Mouse (Mus musculus) forebrain, embryonic 13.5 days (tissue): ENCODE measurements around the gene Zfp990. TPM values are rescaled to one million over a fixed set of nuclear protein-coding genes. Genes with fewer than 3 reads are reported as not detected.
"Not testable (repeated sequence)": the region's sequence is repeated elsewhere in the genome, so short reads cannot be mapped to it uniquely, and the experiment has no call there.

Experiments used
- ATAC-seq: fragments of 200-750 bp; cut with Nextera tagmentation; 2 replicates; pipeline ENCODE4 v1.8.0; 2017
- H3K27ac ChIP-seq: fragments of 300-500 bp; sonication (generic); 2 replicates; pipeline ENCODE4 v1.5.1; 2015; ENCODE audit warnings: inconsistent platforms, mild to moderate bottlenecking, moderate library complexity
- H3K27me3 ChIP-seq: fragments of 300-500 bp; sonication (generic); 2 replicates; pipeline ENCODE4 v1.6.1; 2015; ENCODE audit warnings: mild to moderate bottlenecking, inconsistent platforms
- H3K36me3 ChIP-seq: fragments of 300-500 bp; sonication (generic); 2 replicates; pipeline ENCODE4 v1.6.1; 2015; ENCODE audit warnings: mild to moderate bottlenecking, inconsistent platforms; ENCODE audit not compliant: poor library complexity, severe bottlenecking
- H3K4me1 ChIP-seq: fragments of 300-500 bp; sonication (generic); 2 replicates; pipeline ENCODE4 v1.6.1; 2015; ENCODE audit warnings: inconsistent platforms
- H3K4me2 ChIP-seq: fragments of 300-500 bp; sonication (generic); 2 replicates; pipeline ENCODE4 v1.6.1; 2015; ENCODE audit warnings: inconsistent platforms, mild to moderate bottlenecking, moderate library complexity
- H3K4me3 ChIP-seq: fragments of 300-500 bp; sonication (generic); 2 replicates; pipeline ENCODE4 v1.5.1; 2015; ENCODE audit warnings: mild to moderate bottlenecking, inconsistent platforms
- H3K9ac ChIP-seq: fragments of 300-500 bp; sonication (generic); 2 replicates; pipeline ENCODE4 v1.6.1; 2015; ENCODE audit warnings: mild to moderate bottlenecking, inconsistent platforms
- H3K9me3 ChIP-seq: fragments of 300-500 bp; sonication (generic); replicated peaks from 2 replicates; pipeline ENCODE4 v1.6.1; 2016; ENCODE audit warnings: inconsistent platforms
- WGBS: fragments of 180-500 bp; shearing (Covaris S2); methylation state at CpG from one replicate; pipeline ENCODE4 v1.1.7; 2015; 5-methylcytosine and 5-hydroxymethylcytosine counted together
- polyA plus RNA-seq: library from polyadenylated mRNA; unstranded; fragments of >200 nt; fragmentation: Nextera tagmentation; extraction: Ambion mirVana; gene quantifications from 2 replicates; pipeline ENCODE4 v1.2.1, GENCODE M21; 2015

Zfp990 gene
- polyA plus RNA-seq, 1 experiment from 2014 or later: not detected

- not testable (repeated sequence) for H3K9ac ChIP-seq, H3K27ac ChIP-seq, H3K27me3 ChIP-seq, H3K36me3 ChIP-seq, ATAC-seq, H3K4me1 ChIP-seq, H3K4me3 ChIP-seq, H3K4me2 ChIP-seq
- 70% methylated on average over 6 of the region's 6 CpGs for WGBS
- H3K9me3 ChIP-seq: peaks cover 55% of the 10 kb centered on the region
Observed at GRCm38 (mm10) chr4:145545734-145546349, 35.3 kb downstream of the Zfp990 start.

GRCm38 (mm10) chr4:145546477-145546876 lies 35.9 kb downstream of the Zfp990 start:
- not testable (repeated sequence) for H3K9ac ChIP-seq, H3K4me2 ChIP-seq, H3K4me1 ChIP-seq, H3K36me3 ChIP-seq, ATAC-seq, H3K27me3 ChIP-seq, H3K27ac ChIP-seq, H3K4me3 ChIP-seq
- peaks cover 54% of the 10 kb centered on the region for H3K9me3 ChIP-seq
- 88% methylated on average over 3 of the region's 3 CpGs for WGBS

- Histone ChIP-seq H3K4me3 (no peak overlapping the region), H3K27ac (no peak overlapping the region), H3K4me2 (no peak overlapping the region), H3K9ac (no peak overlapping the region), H3K9me3 (peaks cover 66% of the 10 kb centered on the region), H3K36me3 (no peaks in the 10 kb centered on the region), H3K27me3 (no peaks in the 10 kb centered on the region), H3K4me1 (no peaks in the 10 kb centered on the region)
- no peak for ATAC-seq
- 64% methylated on average over 1 of the region's 1 CpGs for WGBS
Observed at GRCm38 (mm10) chr4:145556680-145557079, 46.1 kb downstream of the Zfp990 start.

GRCm38 (mm10) chr4:145559505-145560099 lies 49.0 kb downstream of the Zfp990 start:
- Histone ChIP-seq H3K9ac (no peak overlapping the region), H3K4me2 (no peak overlapping the region), H3K4me1 (no peaks in the 10 kb centered on the region), H3K27me3 (no peaks in the 10 kb centered on the region), H3K4me3 (no peak overlapping the region), H3K27ac (no peak overlapping the region), H3K9me3 (peaks cover 58% of the 10 kb centered on the region), H3K36me3 (no peaks in the 10 kb centered on the region)
- 40% methylated on average over 3 of the region's 3 CpGs for WGBS
- ATAC-seq: no peak

GRCm38 (mm10) chr4:145564111-145564821 lies 53.7 kb downstream of the Zfp990 start:
- no peak for ATAC-seq
- no peak overlapping the region for H3K9ac ChIP-seq
- no peak overlapping the region for H3K4me2 ChIP-seq
- no peaks in the 10 kb centered on the region for H3K36me3 ChIP-seq
- H3K27ac ChIP-seq: no peak overlapping the region
- H3K9me3 ChIP-seq: peaks cover 34% of the 10 kb centered on the region
- no peak overlapping the region for H3K4me3 ChIP-seq
- WGBS: 64% methylated on average over 3 of the region's 3 CpGs
- H3K27me3 ChIP-seq: no peaks in the 10 kb centered on the region
- no peaks in the 10 kb centered on the region for H3K4me1 ChIP-seq

GRCm38 (mm10) chr4:145570461-145570860 lies 59.9 kb downstream of the Zfp990 start:
- 79% methylated on average over 9 of the region's 10 CpGs for WGBS
- peaks cover 16% of the 10 kb centered on the region for H3K9me3 ChIP-seq
- H3K4me1 ChIP-seq, H3K9ac ChIP-seq, H3K4me3 ChIP-seq, ATAC-seq, H3K4me2 ChIP-seq, H3K36me3 ChIP-seq, H3K27ac ChIP-seq, H3K27me3 ChIP-seq: not testable (repeated sequence)

GRCm38 (mm10) chr4:145576623-145577022 lies 66.1 kb downstream of the Zfp990 start:
- H3K9ac ChIP-seq, H3K27ac ChIP-seq, ATAC-seq, H3K27me3 ChIP-seq, H3K4me1 ChIP-seq, H3K36me3 ChIP-seq, H3K4me2 ChIP-seq, H3K4me3 ChIP-seq: not testable (repeated sequence)
- 94% methylated on average over 8 of the region's 8 CpGs for WGBS
- peaks cover 30% of the 10 kb centered on the region for H3K9me3 ChIP-seq

GRCm38 (mm10) chr4:145580333-145580732 lies 69.8 kb downstream of the Zfp990 start:
- not testable (repeated sequence) for H3K27ac ChIP-seq, H3K9ac ChIP-seq, H3K27me3 ChIP-seq, H3K4me3 ChIP-seq, ATAC-seq, H3K4me2 ChIP-seq, H3K36me3 ChIP-seq, H3K4me1 ChIP-seq
- peaks cover 15% of the 10 kb centered on the region for H3K9me3 ChIP-seq
- WGBS: 94% methylated on average over 1 of the region's 1 CpGs

GRCm38 (mm10) chr4:145585078-145585477 lies 74.5 kb downstream of the Zfp990 start, which contains the start of gene Gm13212:
Gm13212 (plus strand) TSS chr4:145585166.
- not testable (repeated sequence) for H3K4me1 ChIP-seq, ATAC-seq, H3K4me2 ChIP-seq, H3K4me3 ChIP-seq, H3K27me3 ChIP-seq, H3K27ac ChIP-seq, H3K9ac ChIP-seq, H3K36me3 ChIP-seq
- H3K9me3 ChIP-seq: peaks cover 10% of the 10 kb centered on the region
- WGBS: 23% methylated on average over 11 of the region's 11 CpGs

- H3K4me1 ChIP-seq, H3K36me3 ChIP-seq, H3K9ac ChIP-seq, H3K27ac ChIP-seq, ATAC-seq, H3K4me3 ChIP-seq, H3K9me3 ChIP-seq, H3K4me2 ChIP-seq, H3K27me3 ChIP-seq: not testable (repeated sequence)
- WGBS: 80% methylated on average over 2 of the region's 2 CpGs
Observed at GRCm38 (mm10) chr4:145586046-145586445, 75.5 kb downstream of the Zfp990 start.
